Mouse (Mus musculus) liver, postnatal 0 days (tissue): Measurements from ENCODE around the gene Fermt2.

Experiments
- CTCF ChIP-seq: sonication (generic); IDR thresholded peaks from 2 replicates; pipeline ENCODE4 v1.5.1; 2016; ENCODE audit warnings: antibody characterized with exemption, low read depth
- EP300 ChIP-seq: IDR thresholded peaks from 2 replicates; pipeline ENCODE4 v1.6.1; 2016; ENCODE audit warnings: antibody characterized with exemption, low read depth, mild to moderate bottlenecking

DNA sequence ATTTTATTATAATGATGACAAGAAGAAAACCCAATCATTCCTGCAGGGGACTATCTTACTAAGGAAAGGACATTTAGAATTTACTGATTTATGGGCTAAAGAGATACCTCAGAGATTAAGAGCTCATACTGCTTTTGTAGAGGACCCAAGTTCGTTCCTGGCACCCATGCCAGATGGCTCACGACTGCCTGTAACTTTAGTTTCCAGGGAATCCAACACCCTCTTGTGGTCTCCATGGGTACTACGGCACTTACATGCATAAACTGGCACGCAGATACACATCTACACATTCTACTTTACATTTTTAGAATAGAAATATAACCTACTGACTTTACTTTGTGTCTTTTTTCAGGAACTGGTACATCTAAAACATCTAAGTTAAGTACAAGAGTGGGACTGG is 37.2 kb downstream of the Fermt2 start:
- TF ChIP-seq CTCF (no peak; the same call in 1 of the 2 replicates), EP300 (no peak)
